Mouse (Mus musculus) MEL (cell line): ENCODE results near the gene Numa1. TPM values are rescaled to one million over a fixed set of nuclear protein-coding genes. Genes with fewer than 3 reads are reported as not detected.

Experiments
- DNase-seq: peaks from one replicate; pipeline ENCODE4 v3.0.0; 2011; ENCODE audit warnings: low read depth, low spot score
- H3K27ac ChIP-seq: 2 replicates; pipeline ENCODE4 v1.5.1; 2012; ENCODE audit warnings: low read depth, mild to moderate bottlenecking, control low read depth, low read length, moderate library complexity; ENCODE audit not compliant: control insufficient read depth
- H3K27me3 ChIP-seq, 2 experiments: fragments of 150-350 bp in 1 of 2; sonication (generic) in 1 of 2; 2 replicates each; pipeline ENCODE4 v1.6.1; 2012; ENCODE audit warnings: low read length in 2 of 2, mild to moderate bottlenecking in 2 of 2, improper control_type of control experiment in 1 of 2, moderate library complexity in 1 of 2; ENCODE audit not compliant: insufficient read depth in 2 of 2, control insufficient read depth in 1 of 2
- H3K36me3 ChIP-seq, 2 experiments: 2 replicates each; pipeline ENCODE4 v1.6.1; 2012 to 2014; ENCODE audit warnings: low read length in 2 of 2, improper control_type of control experiment in 1 of 2, inconsistent platforms in 1 of 2, mild to moderate bottlenecking in 1 of 2; ENCODE audit not compliant: insufficient read depth in 2 of 2, control insufficient read depth in 1 of 2
- H3K4me1 ChIP-seq, 2 experiments: fragments of 150-350 bp in 1 of 2; sonication (generic) in 1 of 2; 2 replicates each; pipeline ENCODE4 v1.6.1; 2012; ENCODE audit warnings: low read length in 2 of 2, improper control_type of control experiment in 1 of 2, mild to moderate bottlenecking in 1 of 2; ENCODE audit not compliant: insufficient read depth in 2 of 2, control insufficient read depth in 1 of 2
- H3K4me3 ChIP-seq, 2 experiments: fragments of 150-350 bp in 1 of 2; sonication (generic) in 1 of 2; 2 replicates each; pipeline ENCODE4 v1.5.1; 2012; ENCODE audit warnings: low read depth in 2 of 2, low read length in 2 of 2, mild to moderate bottlenecking in 2 of 2, moderate library complexity in 2 of 2, control low read depth in 1 of 2, improper control_type of control experiment in 1 of 2; ENCODE audit not compliant: control insufficient read depth in 1 of 2, insufficient read depth in 1 of 2
- H3K79me2 ChIP-seq: 2 replicates; pipeline ENCODE4 v1.6.1; 2012; ENCODE audit warnings: mild to moderate bottlenecking, low read length, moderate library complexity; ENCODE audit not compliant: control insufficient read depth, poor library complexity, insufficient read depth
- H3K9ac ChIP-seq: 2 replicates; pipeline ENCODE4 v1.6.1; 2012; ENCODE audit warnings: low read depth, mild to moderate bottlenecking, control low read depth, low read length, moderate library complexity; ENCODE audit not compliant: control insufficient read depth, poor library complexity, severe bottlenecking
- H3K9me3 ChIP-seq: fragments of 150-350 bp; sonication (generic); replicated peaks from 2 replicates; pipeline ENCODE4 v1.6.1; 2012; ENCODE audit warnings: mild to moderate bottlenecking, low read length, improper control_type of control experiment, moderate library complexity; ENCODE audit not compliant: insufficient read depth
- BHLHE40 ChIP-seq: IDR thresholded peaks from 2 replicates; pipeline ENCODE4 v1.6.1; 2012; ENCODE audit warnings: low read depth, mild to moderate bottlenecking, inconsistent platforms, low read length, improper control_type of control experiment, borderline replicate concordance
- CHD2 ChIP-seq: IDR thresholded peaks from 2 replicates; pipeline ENCODE4 v1.6.1; 2011; ENCODE audit warnings: low read length, improper control_type of control experiment
- E2F4 ChIP-seq: IDR thresholded peaks from 2 replicates; pipeline ENCODE4 v1.6.1; 2011; ENCODE audit warnings: low read depth, low read length, improper control_type of control experiment, borderline replicate concordance
- GABPA ChIP-seq: IDR thresholded peaks from 2 replicates; pipeline ENCODE4 v1.6.1; 2012; ENCODE audit warnings: low read depth, mild to moderate bottlenecking, inconsistent platforms, low read length, improper control_type of control experiment, moderate library complexity
- GATA1 ChIP-seq: IDR thresholded peaks from 2 replicates; pipeline ENCODE4 v1.6.1; 2011; ENCODE audit warnings: low read depth, low read length, improper control_type of control experiment
- KAT2A ChIP-seq: conservative IDR thresholded peaks from 2 replicates; pipeline ENCODE4 v1.6.1; 2012; ENCODE audit warnings: low read depth, low read length, improper control_type of control experiment, inconsistent platforms
- MAX ChIP-seq: IDR thresholded peaks from 2 replicates; pipeline ENCODE4 v1.6.1; 2011; ENCODE audit warnings: low read length, improper control_type of control experiment
- MAZ ChIP-seq: IDR thresholded peaks from 2 replicates; pipeline ENCODE4 v1.6.1; 2012; ENCODE audit warnings: low read depth, mild to moderate bottlenecking, inconsistent platforms, low read length, improper control_type of control experiment
- MYB ChIP-seq: IDR thresholded peaks from 2 replicates; pipeline ENCODE4 v1.6.1; 2011; ENCODE audit warnings: mild to moderate bottlenecking, low read depth, low read length, improper control_type of control experiment
- MYC ChIP-seq: IDR thresholded peaks from 2 replicates; pipeline ENCODE4 v1.6.1; 2011; ENCODE audit warnings: low read depth, mild to moderate bottlenecking, low read length, improper control_type of control experiment, moderate library complexity
- NELFE ChIP-seq: IDR thresholded peaks from 2 replicates; pipeline ENCODE4 v1.6.1; 2011; ENCODE audit warnings: low read depth, low read length, improper control_type of control experiment
- NRF1 ChIP-seq: IDR thresholded peaks from 2 replicates; pipeline ENCODE4 v1.6.1; 2014; ENCODE audit warnings: low read depth, mild to moderate bottlenecking, inconsistent platforms, low read length, improper control_type of control experiment, moderate library complexity; ENCODE audit not compliant: poor library complexity, insufficient read depth, severe bottlenecking
- POLR2A ChIP-seq, 2 experiments: IDR thresholded peaks; 2 replicates each; pipeline ENCODE4 v1.6.1; 2011 to 2012; ENCODE audit warnings: low read length in 2 of 2, mild to moderate bottlenecking in 2 of 2, control low read depth in 1 of 2, improper control_type of control experiment in 1 of 2, low read depth in 1 of 2, moderate library complexity in 1 of 2; ENCODE audit not compliant: control insufficient read depth in 1 of 2, insufficient read depth in 1 of 2, poor library complexity in 1 of 2
- POLR2AphosphoS5 ChIP-seq: IDR thresholded peaks from 2 replicates; pipeline ENCODE4 v1.6.1; 2012; ENCODE audit warnings: low read depth, borderline replicate concordance, mild to moderate bottlenecking, inconsistent platforms, low read length, moderate library complexity, mixed read lengths
- RAD21 ChIP-seq: IDR thresholded peaks from 2 replicates; pipeline ENCODE4 v1.6.1; 2011; ENCODE audit warnings: mild to moderate bottlenecking, low read depth, low read length, improper control_type of control experiment
- SIN3A ChIP-seq: IDR thresholded peaks from 2 replicates; pipeline ENCODE4 v1.6.1; 2012; ENCODE audit warnings: low read length, improper control_type of control experiment, inconsistent platforms
- TAL1 ChIP-seq: IDR thresholded peaks from 2 replicates; pipeline ENCODE4 v1.6.1; 2012; ENCODE audit warnings: mild to moderate bottlenecking, inconsistent platforms, low read length, moderate library complexity, mixed read lengths
- TBP ChIP-seq: IDR thresholded peaks from 2 replicates; pipeline ENCODE4 v1.8.0; 2011; ENCODE audit warnings: low read depth, low read length, improper control_type of control experiment
- TCF12 ChIP-seq: IDR thresholded peaks from 2 replicates; pipeline ENCODE4 v1.6.1; 2014; ENCODE audit warnings: low read depth, mild to moderate bottlenecking, inconsistent platforms, low read length, improper control_type of control experiment, moderate library complexity
- UBTF ChIP-seq: IDR thresholded peaks from 2 replicates; pipeline ENCODE4 v1.6.1; 2012; ENCODE audit warnings: low read depth, mild to moderate bottlenecking, inconsistent platforms, low read length, improper control_type of control experiment, moderate library complexity, borderline replicate concordance; ENCODE audit not compliant: insufficient read depth
- USF2 ChIP-seq, 2 experiments: IDR thresholded peaks; 2 replicates each; pipeline ENCODE4 v1.6.1; 2011 to 2012; ENCODE audit warnings: improper control_type of control experiment in 2 of 2, low read length in 2 of 2, borderline replicate concordance in 1 of 2, inconsistent platforms in 1 of 2, low read depth in 1 of 2, mild to moderate bottlenecking in 1 of 2; ENCODE audit not compliant: insufficient read depth in 1 of 2
- ZC3H11A ChIP-seq: IDR thresholded peaks from 2 replicates; pipeline ENCODE4 v1.6.1; 2012; ENCODE audit warnings: low read depth, mild to moderate bottlenecking, inconsistent platforms, low read length, improper control_type of control experiment
- ZKSCAN1 ChIP-seq: IDR thresholded peaks from 2 replicates; pipeline ENCODE4 v1.6.1; 2012; ENCODE audit warnings: low read depth, mild to moderate bottlenecking, inconsistent platforms, low read length, improper control_type of control experiment, moderate library complexity
- polyA plus RNA-seq, 2 experiments: library from polyadenylated mRNA; stranded (reverse) in 1 of 2; unstranded in 1 of 2; fragments of >175 nt in 1 of 2; fragments of >200 nt in 1 of 2; gene quantifications; 2 replicates each; pipeline versions ENCODE4 v1.2.1 to v1.2.4; 2012; ENCODE audit warnings: low replicate concordance in 2 of 2, low read depth in 1 of 2; ENCODE audit not compliant: insufficient read length in 2 of 2, insufficient read depth in 1 of 2, missing spikeins in 1 of 2
- total RNA-seq: library from RNA; depleted of rRNA; stranded (reverse); fragments of 300-350 nt; gene quantifications from 2 replicates; pipeline ENCODE4 v1.2.3, GENCODE M21; 2012

Numa1 gene
- total and polyA plus RNA-seq, 3 experiments: 48.7 to 91.2 (median 50.0) TPM

DNA sequence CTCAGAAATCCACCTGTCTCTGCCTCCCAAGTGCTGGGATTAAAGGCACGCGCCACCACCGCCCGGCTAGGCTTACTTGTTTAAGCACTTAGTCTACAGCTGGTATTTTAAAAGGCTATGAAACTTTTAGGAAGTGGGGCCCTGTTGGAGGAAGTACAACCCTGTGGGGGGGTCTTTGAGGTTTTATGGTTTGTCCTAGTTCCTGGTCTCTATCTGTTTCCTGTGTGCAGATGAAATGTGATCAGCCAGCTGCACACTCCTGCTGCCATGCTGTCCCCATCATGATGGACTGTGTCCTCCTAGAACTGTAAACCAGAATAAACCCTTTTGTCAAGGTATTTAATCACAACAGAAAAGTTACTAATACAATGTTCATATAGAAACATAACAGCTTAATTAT, 49.8 kb upstream of the Numa1 start:
- no peak overlapping the region for H3K27ac ChIP-seq
- DNase-seq: no peak
- H3K27me3 ChIP-seq: peaks cover 0 to 4% of the 10 kb centered on the region in 2 experiments; a peak in 2 of 4 replicates
- no peak for TF ChIP-seq USF2 (IDR thresholded peaks at IDR 0.05; ENCODE audit: borderline replicate concordance in 1 of 2, insufficient read depth in 1 of 2, low read depth in 1 of 2, low read length in 2 of 2)
- TF ChIP-seq MAZ: no peak
- TF ChIP-seq GABPA: no peak
- no peak for TF ChIP-seq ZC3H11A
- TF ChIP-seq SIN3A: no peak
- no peak for TF ChIP-seq TCF12
- no peak for TF ChIP-seq TAL1
- TF ChIP-seq RAD21: no peak
- TF ChIP-seq MYC: no peak
- no peak for TF ChIP-seq MYB
- no peak for TF ChIP-seq E2F4
- TF ChIP-seq NRF1: no peak
- no peak for TF ChIP-seq NELFE
- TF ChIP-seq TBP: no peak
- TF ChIP-seq CHD2: no peak
- TF ChIP-seq MAX: no peak
- no peak for TF ChIP-seq GATA1
- no peak for TF ChIP-seq ZKSCAN1
- no peak for TF ChIP-seq BHLHE40
- TF ChIP-seq POLR2AphosphoS5: no peak
- H3K36me3 ChIP-seq: no peaks in the 10 kb centered on the region
- H3K4me1 ChIP-seq: no peaks in the 10 kb centered on the region
- H3K79me2 ChIP-seq: no peaks in the 10 kb centered on the region
- no peak overlapping the region for H3K9ac ChIP-seq
- H3K4me3 ChIP-seq: no peak overlapping the region
- no peaks in the 10 kb centered on the region for H3K9me3 ChIP-seq

DNA sequence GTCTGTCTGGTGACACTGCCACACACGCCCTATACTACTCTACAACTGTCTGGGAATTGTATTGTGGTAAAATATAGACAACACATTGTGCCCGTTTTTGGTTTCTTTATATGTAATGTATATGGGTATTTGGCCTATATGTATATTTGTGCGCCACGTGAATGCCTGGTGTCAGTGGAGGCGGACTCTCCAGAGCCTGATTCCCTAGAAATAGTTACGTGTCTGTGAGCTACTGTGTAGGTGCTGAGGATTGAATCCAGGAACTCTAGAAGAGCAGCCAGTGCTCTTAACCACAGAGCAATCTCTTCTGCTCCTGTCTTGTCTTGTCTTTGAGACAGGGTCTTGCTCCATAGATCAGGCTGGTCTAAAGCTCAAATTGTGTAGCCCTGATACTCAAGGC, 47.6 kb upstream of the Numa1 start:
- TF ChIP-seq POLR2A (IDR thresholded peaks at IDR 0.05; ENCODE audit: control insufficient read depth in 1 of 2, insufficient read depth in 1 of 2, low read depth in 1 of 2, low read length in 2 of 2, poor library complexity in 1 of 2) (no peak), KAT2A (no peak), UBTF (no peak)
- no peak overlapping the region for H3K9ac ChIP-seq
- H3K27me3 ChIP-seq: peaks cover 0 to 4% of the 10 kb centered on the region in 2 experiments; a peak in 2 of 4 replicates
- H3K4me3 ChIP-seq: no peak overlapping the region
- no peaks in the 10 kb centered on the region for H3K79me2 ChIP-seq
- H3K36me3 ChIP-seq: no peaks in the 10 kb centered on the region
- no peak overlapping the region for H3K27ac ChIP-seq
- H3K4me1 ChIP-seq: no peaks in the 10 kb centered on the region
- DNase-seq: no peak
- H3K9me3 ChIP-seq: no peaks in the 10 kb centered on the region
